Mouse (Mus musculus) hindlimb bud, embryonic 11.5 days (tissue): ENCODE data around the gene Tmem259.

Experiments used
- DNase-seq: peaks from one replicate; pipeline ENCODE4 v3.0.0-alpha.2; 2012; ENCODE audit warnings: low read depth, low spot score; ENCODE audit errors: extremely low spot score

Tmem259 gene

DNA sequence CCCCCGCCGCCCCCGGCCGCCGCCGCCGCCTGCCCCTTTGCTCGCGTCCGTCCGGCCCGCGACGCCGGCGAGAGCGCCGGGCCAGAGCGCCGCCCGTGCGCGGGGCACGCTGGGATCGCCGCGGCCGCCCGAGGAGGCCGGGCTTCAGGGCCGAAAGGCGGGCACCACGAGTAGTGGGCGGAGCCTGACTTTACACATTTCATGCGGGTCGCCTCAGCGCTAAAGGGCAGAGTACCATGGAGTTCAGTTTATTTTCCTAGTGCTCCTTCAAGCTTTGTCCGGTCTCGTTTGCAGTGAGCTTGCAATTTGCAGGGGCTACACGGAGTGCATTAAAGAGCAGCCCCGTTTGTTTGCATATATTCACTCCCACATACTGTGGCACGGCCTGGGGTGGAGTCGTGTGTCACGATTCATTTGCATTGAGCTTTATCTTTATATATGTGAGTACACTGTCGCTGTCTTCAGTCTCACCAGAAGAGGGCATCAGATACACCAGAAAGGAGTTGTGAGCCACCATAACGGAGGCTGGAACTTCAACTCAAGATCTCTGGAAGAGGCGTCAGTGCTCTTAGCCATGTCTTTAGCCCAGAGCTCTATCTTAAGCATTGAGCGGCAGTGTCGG, at the start of gene Tmem259:
Gene Tmem259, minus strand, starts transcription at position 136 of the 622 bp plus-strand sequence.
- peak; percentile 87 for DNase-seq

DNA sequence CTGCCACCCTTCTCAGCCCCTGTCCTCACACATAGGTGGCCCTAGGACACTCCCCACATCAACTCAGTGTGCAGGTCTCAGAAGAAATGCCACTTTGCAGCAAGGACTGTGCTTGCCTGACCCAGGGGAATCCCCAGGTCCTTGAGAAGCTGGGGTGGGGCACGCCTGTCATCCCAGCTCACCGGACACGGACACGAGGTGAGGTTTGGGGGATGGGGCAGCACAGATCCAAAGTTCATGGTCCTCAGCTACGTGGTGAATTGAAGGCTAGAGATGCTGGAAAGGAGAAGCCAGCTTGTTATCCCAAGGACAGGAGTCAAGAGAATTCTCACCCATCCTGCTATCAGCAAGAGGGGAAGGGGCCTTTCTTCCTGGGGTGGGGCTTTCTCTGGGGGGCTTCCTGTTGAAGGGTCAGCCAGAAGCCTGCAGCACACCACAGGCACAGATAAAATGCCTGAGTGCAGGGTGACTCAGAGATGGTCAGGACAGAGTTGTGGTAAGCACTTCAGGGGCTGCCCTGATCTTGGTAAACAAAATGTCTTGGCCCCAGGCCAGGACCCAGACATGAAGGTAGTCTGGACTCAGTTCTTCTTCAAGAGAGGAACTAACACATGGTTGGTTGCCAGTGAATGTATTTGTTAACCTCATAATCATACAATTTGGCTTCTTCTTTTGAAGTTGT, 48.8 kb upstream of the Tmem259 start:
- no peak for DNase-seq

DNA sequence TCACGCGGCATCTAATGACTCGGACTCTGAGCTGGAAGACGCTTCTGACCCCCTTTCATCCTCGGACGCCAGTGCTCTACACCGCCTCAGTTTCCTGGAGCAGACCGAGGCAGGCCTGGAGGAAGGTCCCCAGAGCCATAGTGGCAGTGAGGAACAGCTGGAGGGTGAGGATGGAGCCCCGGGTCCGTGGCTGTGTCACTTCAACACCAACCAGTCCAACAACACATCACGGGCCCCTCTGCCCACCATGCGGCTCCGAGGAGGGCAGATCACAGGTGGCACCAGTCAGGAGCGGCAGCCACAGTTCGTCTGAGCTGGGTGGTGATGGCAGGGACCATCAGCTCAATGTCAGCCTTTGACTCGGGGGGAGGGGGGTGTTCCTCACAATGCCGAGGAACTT, 46.6 kb upstream of the Tmem259 start:
- DNase-seq, result no peak

DNA sequence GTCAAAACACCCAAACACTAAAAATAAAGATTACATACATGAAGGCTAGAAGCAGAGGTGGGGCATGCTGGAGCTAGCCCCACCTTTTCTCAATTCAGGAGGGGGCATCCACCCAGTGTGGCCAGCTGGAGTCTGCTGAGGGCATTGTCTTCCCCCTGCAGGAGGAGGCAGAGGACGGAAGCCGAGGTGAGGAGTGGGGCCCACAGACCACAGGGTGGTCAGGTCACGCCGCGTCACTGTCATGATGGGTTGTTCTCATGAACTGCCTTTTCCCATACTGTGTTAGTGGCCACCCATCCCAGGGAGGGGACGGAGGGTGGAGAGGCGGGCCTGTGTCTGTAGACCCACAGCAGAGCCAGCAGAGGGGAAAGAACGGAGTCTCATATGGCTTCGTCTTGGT, 46.1 kb upstream of the Tmem259 start:
- no peak for DNase-seq

DNA sequence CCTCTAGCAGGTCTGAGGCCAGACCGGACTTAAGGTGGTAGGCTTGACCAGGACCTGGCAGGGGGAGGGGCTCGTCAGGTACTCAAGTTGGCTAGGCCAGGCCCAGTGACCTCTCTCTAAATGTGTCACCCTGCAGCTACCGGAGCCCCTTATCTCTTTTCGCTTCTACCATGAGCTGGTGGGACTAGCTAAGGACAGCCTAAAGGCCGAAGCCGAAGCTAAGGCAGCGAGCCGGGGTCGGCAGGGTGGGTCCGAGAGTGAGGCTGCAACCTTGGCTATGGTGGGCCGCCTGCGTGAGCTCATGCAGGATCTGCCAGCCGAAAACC, 44.4 kb upstream of the Tmem259 start:
- DNase-seq, result no peak

DNA sequence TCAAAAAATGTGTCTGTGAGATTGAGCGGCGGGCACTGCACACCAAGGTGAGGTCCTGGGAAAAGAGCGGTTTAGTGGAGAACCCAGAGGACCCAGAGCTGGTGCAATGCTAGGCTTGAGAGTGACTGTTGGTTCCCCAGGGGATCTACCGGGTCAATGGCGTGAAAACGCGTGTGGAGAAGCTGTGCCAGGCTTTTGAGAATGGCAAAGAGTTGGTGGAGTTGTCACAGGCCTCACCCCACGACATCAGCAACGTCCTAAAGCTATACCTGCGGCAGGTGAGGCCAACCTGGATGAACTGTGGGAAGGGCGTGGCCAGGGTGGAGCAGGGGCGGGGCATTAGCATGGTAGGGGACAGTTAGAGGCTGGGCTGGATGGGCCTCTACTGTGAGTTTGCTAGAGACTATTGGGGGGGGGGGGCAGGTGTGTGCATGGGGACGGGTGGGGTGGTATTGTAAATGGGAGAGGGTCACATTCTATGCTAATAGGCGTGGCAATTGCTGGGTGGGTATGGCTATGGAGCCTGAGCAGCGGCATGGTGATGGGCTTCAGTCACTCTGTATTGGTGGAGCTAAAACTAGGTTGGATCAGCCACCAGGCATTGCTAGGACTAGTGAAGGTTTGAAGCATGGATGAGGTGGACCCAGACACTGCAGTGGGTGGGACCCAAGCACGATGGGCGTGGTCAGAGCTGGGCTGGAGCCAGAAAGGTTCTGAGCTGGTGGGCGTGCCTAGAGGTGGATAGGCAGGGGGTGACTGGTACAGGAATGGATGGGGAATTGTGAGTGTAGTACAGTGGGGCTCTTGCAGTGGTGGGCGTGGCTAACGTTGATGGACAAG, 43.8 kb upstream of the Tmem259 start:
- no peak for DNase-seq

DNA sequence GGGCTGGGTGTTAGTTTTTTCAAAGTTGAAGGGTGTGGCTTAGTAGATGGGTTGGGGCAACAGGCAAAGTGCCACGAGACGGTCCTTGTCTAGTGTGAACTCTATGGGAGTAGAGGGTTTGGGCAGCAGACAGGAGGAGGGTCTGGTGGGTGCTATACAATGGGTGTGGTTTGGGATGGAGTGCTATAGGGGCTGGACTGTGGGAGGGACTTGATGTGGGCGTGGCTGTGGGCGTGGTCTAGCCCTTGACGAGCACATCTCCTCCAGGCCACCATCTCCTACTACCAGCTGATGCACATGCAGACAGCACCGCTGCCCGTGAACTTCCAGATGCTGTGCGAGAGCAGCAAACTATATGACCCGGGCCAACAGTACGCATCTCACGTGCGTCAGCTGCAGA, 41.8 kb upstream of the Tmem259 start:
- no peak for DNase-seq

DNA sequence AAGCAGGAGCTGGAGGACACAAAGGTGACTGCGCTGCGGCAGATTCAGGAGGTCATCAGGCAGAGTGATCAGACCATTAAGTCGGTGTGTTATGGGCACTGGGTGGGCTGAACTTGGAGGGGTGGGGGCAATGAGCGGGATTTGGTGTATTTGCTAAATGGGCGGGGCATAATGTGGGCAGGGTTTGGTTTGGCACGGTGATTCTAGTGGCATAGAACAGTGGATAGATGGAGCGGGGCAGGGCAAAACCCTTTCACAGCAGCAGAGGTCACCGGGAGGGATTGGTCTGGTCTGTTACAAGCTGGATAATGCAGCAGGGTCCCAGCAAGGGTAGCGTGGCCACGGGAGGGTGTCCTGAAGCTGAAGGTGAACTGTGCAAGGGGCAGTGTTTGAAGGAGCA, 41.3 kb upstream of the Tmem259 start:
- no peak for DNase-seq

DNA sequence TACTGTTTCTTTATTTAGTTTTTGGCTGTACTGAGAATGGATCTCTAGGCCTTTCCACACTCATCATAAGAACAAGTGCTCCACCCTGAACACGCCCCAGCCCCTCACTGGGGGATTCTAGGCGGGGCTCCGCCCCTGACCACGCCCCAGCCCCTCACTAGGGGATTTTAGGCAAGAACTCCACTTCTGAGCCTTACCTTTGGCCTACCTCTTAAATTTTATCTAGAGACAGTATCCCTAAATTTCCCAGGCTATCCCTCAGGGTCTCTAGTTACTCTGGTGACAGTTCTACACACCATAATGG, 40.9 kb upstream of the Tmem259 start:
- DNase-seq, result no peak

DNA sequence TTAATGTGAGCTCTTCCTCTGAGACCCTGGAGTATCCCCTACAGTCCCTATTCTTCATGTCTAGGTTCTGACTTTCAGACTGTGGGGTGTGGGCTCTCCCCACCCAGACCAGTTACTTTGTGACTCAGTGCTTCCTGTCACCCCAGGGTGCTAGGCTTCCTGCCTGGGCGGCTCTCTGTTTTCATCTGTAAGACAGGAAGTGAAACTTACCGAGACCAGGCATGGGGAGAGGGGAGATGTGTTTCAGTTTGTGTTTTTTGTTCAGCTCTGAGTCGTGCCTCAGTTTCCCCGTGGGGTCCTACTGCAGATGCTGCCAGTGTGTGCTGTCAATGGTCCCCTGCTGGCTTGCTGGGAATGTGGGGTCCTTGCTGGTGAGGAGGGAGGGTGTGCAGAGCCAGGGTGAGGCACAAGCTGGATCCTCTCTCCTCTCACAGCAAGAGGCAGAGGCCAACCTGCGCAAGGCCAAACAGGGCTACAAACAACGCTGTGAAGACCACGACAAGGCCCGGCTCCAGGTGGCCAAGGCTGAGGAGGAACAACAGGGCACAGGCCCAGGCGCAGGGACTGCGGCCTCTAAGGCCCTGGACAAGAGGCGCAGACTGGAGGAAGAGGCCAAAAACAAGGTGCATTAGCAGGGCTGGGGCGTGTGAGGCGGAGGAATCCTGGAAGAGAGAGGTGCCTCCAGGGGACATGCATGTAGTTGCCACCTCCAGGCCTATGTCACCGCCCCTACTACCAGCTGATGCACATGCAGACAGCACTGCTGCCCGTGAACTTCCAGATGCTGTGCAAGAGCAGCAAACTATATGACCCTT, 40.3 kb upstream of the Tmem259 start:
- DNase-seq, result no peak

DNA sequence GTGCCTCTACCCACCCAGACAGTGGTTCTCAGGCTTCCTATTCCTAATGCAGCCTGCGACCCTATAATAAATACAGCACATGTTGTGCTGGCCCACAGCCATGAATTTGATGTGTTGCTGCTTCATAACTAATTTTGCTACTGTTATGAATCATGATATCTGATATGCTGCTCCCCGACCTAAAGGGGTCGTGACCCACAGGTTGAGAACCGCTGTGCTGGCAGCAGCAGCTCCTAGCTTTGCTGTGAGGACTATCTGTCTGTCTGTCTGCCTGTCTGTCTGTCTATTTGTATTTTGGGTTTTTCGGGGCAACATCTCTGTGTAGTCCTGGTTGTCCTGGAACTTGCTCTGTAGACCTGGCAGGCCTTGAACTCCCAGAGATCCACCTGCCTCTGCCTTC, 39.6 kb upstream of the Tmem259 start:
- DNase-seq, result no peak

DNA sequence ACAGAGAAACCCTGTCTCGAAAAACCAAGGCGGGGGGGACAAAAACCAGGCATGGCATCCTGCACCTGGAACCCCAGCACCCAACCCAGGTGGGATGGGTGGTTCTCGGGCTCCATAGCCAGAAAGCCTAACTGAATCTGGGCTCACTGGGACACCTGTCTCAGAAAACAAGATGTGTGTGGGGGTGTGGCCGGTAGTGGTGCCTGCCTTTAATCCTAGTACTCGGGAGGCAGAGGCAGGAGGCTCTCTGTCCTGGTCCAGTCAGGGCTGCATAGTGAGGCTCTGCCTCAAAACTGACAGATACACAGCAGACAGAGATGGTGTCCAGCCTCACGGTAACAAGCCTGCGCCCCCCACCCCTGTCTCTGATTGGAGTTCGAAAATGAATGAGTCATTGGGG, 38.7 kb upstream of the Tmem259 start:
- DNase-seq, result no peak

DNA sequence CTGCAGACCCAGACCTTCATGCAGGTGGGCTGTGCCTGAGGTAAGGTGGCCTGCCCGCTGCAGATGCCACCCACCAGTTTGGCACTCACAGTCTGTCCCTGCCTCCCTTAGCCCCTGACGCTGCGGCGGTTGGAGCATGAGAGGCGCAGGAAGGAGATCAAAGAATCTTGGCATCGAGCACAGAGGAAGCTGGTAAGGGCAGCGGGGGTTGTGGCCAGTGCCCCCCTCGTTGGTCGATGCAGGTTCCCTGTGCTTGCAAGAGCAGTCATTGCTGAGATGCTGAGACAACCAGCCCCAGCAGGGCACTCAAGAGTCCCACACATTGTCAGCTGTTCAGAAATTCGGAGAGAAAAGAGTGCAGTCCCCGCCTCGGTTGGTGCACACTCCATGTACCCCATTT, 38.0 kb upstream of the Tmem259 start:
- no peak for DNase-seq

DNA sequence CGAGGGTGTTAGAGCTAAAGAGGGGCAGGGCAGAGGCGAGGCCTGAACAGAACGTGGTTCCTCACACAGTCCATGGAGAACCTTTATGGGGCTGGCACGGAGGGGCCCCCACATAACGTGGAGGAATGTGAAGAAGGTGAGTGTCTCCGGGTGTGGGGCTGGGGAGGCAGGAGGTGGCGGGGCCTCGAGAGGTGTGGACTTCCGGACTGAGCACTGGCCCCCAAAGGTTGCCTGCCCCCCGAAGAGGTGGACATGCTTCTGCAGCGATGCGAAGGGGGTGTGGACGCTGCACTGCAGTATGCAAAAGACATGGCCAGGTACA, 37.2 kb upstream of the Tmem259 start:
- no peak for DNase-seq

DNA sequence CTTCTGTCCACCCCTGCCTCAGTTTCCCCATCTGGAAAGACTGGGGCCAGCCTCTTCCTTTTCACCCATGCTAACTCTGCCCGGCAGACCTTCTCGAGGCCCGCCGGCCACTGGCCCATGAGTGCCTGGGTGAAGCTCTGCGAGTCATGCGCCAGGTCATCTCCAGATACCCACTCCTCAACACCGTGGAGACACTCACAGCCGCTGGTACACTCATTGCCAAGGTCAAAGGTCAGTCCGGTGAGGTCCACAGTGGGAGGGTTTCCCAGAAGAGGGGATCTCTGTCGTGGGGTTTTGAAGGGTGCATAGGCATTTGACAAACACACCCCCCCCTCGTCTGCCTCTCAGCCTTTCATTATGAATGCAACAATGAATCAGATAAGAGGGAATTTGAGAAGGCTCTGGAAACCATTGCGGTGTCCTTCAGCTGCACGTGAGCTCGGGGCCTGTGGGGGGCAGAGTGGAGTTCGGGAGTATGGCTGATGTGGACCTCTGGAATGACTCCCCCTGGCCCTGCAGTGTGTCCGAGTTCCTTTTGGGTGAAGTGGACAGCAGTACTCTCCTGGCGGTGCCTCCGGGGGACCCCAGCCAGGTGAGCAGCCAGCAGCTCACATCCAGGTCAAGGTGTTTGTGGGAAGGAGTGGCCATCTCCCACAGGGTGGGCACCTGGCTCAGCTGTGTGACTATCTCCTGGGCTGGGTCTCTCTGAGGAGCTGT, 36.6 kb upstream of the Tmem259 start:
- DNase-seq, result no peak

DNA sequence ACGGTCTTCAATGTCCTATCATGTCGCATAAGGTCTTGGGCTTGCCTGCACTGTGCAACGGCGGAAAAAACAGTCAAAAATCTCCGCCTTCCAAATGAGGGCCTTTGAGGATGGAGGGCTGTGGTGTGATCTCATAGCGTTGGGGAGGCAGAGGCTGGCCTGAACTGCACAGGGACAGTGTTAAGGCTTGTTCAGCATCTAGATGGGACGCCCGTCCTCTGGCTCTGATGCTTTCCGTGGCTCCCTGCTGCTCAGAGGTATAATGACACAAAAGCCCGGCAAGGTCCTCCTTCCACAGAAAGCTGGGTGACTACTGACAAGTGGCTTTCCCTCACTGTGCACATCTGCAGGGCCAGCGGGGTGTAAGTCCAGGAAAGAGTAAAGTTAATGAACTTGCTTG, 36.1 kb upstream of the Tmem259 start:
- DNase-seq, result no peak

DNA sequence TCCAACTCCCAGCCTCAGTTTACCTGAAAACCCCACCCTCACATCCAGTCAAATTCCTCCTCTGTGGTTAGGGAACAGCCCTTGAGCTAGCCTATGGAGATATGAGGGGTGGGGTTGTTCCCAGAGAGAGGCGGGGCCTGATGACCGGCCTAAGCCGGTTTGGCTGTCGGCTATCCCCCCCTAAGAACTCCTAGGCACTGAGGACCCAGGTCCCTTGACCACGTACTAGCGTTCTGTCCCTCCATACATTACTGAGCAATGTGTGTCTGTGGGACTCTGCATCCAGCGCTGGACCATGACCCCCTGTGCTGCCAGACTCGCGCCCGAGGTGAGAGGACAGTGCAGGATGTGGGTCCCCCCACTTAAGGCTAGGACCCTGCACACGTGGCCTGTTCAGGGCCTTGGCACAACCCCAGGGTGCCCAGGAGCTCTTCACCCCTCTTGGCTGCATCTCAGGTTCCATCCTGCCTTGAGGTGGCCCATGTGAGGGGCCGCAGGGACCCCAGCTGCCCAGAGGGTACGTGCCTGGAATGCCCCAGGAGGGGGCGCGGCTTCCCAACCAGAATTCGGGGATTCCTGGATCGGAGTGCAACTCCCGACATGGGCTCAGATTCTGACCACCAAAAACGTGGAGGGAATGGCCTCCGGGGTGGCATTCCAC, 35.5 kb upstream of the Tmem259 start:
- no peak for DNase-seq

DNA sequence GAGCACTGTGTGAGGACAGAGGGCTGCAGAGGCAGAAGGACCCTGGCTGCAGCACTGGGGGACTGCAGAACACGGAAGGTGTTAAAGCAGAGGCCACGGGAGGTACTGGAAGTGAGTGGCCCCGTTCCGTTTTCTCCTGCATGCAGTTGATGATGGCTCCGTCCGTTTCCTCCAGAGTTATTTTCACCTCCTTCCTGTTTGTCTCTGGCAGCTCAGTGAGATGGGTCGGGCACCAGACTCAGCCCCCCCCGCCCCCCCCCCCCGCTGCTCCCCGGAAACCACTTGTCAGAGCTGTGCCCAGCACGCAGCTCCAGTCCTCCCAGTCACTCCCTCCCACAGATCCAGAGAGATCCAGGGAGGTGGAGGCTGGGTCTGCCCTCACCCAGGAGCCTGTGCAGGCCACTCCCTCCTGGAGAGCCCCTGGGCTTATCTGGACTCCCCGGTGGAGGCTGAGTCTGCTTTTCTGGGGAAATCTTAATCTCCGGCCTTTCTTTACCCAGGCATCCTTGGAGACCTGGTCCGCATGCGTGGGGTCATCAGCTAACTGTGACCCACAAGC, 34.7 kb upstream of the Tmem259 start:
- no peak for DNase-seq

DNA sequence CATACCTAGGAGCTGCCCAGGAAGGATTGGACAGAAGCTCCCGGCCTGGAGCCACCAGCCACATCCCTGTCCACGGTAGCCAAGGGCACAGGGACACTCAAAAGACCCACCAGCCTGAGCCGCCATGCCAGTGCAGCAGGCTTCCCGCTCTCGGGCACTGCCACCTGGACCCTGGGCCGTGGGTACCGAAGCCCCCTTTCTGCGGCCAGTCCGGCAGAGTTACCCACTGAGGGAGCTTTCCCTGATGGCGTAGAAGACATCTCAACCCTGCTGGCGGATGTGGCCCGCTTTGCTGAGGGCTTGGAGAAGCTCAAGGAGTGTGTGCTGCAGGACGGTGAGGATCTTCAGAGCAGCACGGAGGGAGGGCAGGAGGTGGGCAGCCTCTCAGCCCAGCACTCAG, 33.6 kb upstream of the Tmem259 start:
- no peak for DNase-seq

DNA sequence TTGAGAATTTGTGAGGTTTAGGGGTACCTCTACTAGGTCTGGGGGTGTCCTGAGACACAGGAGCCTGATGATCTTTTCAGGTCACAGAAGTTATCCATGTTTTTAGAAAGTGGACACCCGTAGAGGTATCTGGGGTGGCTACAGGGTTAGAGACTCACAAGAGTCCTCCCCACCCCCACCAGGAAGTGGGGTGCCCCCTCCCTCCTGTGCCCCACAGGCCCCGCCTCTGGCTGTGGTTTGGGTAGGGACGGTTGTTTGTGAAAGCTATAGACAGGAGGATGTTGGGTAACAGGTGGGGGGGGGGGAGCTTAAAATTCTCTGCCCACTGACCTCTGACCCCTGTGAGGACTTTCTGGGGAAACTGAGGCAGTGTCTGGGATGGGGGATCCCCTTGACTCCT, 33.2 kb upstream of the Tmem259 start:
- no peak for DNase-seq
